Mouse (Mus musculus): ENCODE results near the gene Ppm1j.
"Not testable (repeated sequence)": the region's sequence is repeated elsewhere in the genome, so short reads cannot be mapped to it uniquely, and the experiment has no call there.

The Ppm1j gene

GRCm38 (mm10) chr3:104780561-104781420, at the start of gene Ppm1j:
Gene Ppm1j (plus strand): TSS chr3:104781056.
- 0 out of 2 replicates have a peak, but pooled peaks have one; percentile 6 for ATAC-seq (ENCODE audit: low TSS enrichment)

DNA sequence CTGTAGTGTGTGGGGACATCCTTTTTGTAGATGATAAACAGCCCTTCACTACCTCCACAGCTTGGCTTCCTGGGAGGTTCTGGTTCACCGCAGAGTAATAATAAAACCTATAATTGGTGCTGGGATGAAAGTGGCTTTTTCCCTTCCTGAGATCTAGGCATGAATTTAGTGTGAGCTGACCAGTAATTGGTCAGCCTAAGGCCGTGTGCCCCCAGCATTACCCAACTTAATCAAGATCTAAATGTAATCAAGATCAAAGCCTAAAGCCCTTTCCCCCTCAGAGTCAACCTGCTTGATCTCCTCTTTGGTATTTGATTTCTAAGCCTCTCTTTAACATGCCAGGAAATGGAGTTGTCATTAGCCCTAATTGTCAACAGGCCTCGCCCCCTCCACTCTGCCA, 47.9 kb upstream of the Ppm1j start:
- no peak for ATAC-seq (ENCODE audit: low TSS enrichment)

DNA sequence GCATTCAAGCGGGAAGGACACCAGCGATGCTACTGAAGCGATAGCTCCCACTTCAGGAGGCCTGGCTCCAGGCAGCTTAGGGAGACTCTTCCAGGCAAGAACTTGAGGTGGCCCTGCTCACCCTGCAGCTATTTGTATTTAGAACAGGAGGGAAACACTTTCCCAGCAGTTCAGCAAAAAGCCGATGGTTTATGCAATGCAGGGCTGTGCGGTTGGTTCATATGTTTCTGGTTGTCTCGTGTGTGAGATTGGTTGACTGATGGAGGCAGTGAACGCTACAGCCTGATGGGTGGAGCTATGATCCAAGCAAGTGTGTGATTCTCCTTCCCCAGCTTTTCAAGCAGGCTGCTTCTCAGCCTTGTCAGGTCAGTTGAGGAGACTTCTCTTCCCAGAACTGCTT, 46.2 kb upstream of the Ppm1j start:
- no peak for ATAC-seq (ENCODE audit: low TSS enrichment)

- ATAC-seq (ENCODE audit: low TSS enrichment) = no peak
Observed at GRCm38 (mm10) chr3:104741954-104742353, 38.9 kb upstream of the Ppm1j start.

DNA sequence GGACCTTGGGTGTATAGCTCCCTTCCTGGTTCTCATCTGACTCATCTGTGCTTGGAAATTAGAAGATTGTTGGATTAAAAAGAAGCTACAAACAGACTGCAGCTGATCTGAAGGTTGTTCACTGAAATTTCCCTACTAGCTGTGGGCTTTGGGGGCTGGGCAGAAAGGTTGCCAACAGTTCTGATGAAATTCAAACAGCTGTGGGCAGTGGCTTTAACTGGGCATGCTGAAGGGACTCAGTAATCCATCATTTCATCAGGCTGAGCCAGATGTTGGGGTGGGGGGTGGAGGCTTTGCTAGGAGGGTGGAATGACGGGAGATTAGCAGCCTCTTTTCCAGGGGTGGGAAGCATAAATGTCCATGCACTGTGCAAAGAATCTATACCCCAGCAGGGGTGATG, 37.7 kb upstream of the Ppm1j start:
- no peak for ATAC-seq (ENCODE audit: low TSS enrichment)

- ATAC-seq (ENCODE audit: low TSS enrichment) = no peak
Observed at GRCm38 (mm10) chr3:104743864-104744263, 37.0 kb upstream of the Ppm1j start.

DNA sequence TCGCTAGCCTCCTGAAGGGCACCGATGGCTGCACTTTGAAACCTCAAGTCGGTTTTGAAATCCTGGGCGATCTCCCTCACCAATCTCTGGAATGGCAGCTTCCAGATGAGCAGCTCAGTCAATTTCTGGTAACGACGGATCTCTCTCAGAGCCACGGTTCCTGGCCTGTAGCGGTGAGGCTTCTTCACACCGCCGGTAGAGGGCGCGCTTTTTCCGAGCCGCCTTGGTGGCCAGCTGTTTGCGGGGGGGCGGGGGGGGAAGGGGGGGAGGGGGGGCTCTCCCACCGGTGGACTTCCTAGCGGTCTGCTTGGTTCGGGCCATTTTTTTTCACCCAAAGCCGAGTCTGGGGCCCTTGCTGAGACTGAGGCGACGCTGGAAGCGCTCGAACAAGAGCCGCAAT, 28.0 kb upstream of the Ppm1j start:
- ATAC-seq (ENCODE audit: low TSS enrichment) = not testable (repeated sequence)

GRCm38 (mm10) chr3:104758406-104758805, 22.4 kb upstream of the Ppm1j start:
- ATAC-seq (ENCODE audit: low TSS enrichment) = peak; percentile 74

DNA sequence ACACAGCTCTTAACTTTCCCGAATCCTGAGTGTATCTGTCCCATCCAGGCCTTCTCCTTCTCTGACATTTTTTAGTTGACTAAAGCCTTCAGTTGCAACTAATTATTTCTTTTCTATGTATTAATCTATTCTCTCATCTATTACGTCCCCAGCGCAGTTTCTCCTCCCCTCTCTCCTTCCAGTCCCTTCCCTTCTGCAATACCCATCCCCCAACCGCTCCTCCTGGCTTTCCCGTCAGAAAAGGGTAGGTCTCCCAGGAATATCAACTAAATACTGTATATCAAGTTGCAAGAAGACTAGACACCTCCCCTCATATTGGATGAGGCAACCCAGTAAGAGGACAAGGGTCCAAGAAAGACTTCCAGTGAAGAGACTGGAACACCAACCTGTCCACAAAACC, 22.0 kb upstream of the Ppm1j start:
- no peak for ATAC-seq (ENCODE audit: low TSS enrichment)

- not testable (repeated sequence) for ATAC-seq (ENCODE audit: low TSS enrichment)
Observed at GRCm38 (mm10) chr3:104762103-104762863, 18.6 kb upstream of the Ppm1j start.

GRCm38 (mm10) chr3:104765021-104765420, 15.8 kb upstream of the Ppm1j start:
- no peak for ATAC-seq (ENCODE audit: low TSS enrichment)

DNA sequence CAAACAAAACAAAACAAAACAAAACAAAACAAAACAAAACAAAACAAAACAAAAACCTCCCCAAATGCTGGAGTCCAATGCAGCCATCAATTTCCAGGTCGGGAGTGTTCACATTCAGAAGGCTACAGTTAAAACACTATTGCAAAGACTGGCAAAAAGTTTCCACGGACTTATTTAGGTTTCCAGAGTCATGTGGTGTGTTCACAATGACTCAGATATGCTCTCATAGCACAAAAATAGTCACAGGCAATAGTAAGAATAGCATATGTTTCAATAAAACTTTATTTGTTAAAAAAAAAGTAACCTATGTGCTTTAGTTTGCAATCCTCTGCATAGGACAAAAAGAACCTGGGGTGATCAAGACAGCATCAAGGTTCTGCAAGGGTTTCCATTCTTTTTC, 13.7 kb upstream of the Ppm1j start:
- ATAC-seq (ENCODE audit: low TSS enrichment) = no peak

DNA sequence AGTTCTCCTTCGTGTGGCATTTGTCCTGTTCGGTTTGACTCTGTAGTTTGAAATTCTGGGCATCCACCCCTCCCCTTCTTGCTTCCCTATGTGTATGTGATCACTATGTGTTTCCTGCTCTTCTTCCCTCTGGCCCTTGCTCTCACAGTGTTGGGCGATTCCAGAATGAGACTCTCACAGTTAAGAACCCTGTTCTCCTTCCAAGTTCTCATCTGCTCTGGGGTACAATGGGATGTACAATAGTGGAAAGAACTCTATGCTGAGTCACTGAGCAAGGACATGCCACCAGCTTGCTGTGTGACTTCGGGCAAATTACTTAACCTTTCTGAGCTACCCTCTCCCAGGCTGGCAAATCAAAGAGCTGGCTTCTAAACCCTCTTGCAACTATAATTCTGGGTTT, 13.1 kb upstream of the Ppm1j start:
- ATAC-seq (ENCODE audit: low TSS enrichment) = no peak

GRCm38 (mm10) chr3:104769135-104769534, 11.7 kb upstream of the Ppm1j start:
- no peak for ATAC-seq (ENCODE audit: low TSS enrichment)

- peak; percentile 84 for ATAC-seq (ENCODE audit: low TSS enrichment)
Observed at GRCm38 (mm10) chr3:104770035-104770434, 10.8 kb upstream of the Ppm1j start.

GRCm38 (mm10) chr3:104770918-104771317, 9.9 kb upstream of the Ppm1j start:
- ATAC-seq (ENCODE audit: low TSS enrichment) = no peak

DNA sequence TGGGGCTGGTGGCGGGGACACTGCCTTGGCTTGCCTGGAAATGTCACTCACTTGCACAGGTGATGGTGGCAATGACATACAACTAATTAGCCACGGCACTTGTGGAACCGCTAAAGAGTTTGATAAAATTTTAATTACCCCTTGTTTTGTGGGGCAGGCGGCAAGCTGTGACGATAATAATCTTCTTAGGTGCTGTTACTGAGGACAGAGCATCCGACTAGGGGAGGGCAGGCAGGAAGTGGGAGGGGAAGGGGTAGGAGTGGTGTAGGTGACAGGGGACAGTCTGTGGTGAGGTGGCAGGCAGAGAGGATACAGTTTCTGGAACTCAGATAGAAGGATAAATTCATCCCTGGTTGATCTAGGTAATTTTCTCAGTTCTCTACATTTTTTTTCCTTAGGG, 9.4 kb upstream of the Ppm1j start:
- ATAC-seq (ENCODE audit: low TSS enrichment) = no peak

- ATAC-seq (ENCODE audit: low TSS enrichment) = no peak
Observed at GRCm38 (mm10) chr3:104773301-104773700, 7.6 kb upstream of the Ppm1j start.

- peak; percentile 60 for ATAC-seq (ENCODE audit: low TSS enrichment)
Observed at GRCm38 (mm10) chr3:104777342-104777741, 3.5 kb upstream of the Ppm1j start.

- ATAC-seq (ENCODE audit: low TSS enrichment) = peak; percentile 51; the same call in 1 of the 2 replicates
Observed at GRCm38 (mm10) chr3:104779949-104780348, 907 bp upstream of the Ppm1j start.

GRCm38 (mm10) chr3:104781471-104781903, 631 bp downstream of the Ppm1j start, which contains the start of gene Fam19a3:
Gene Fam19a3 (minus strand): TSS chr3:104781840.
- no peak for ATAC-seq (ENCODE audit: low TSS enrichment)

- ATAC-seq (ENCODE audit: low TSS enrichment) = no peak
Observed at GRCm38 (mm10) chr3:104782061-104782681, 1.3 kb downstream of the Ppm1j start.
